Mouse (Mus musculus) B cell, adult (primary cell): ENCODE data around the gene Pigx. TPM values are rescaled to one million over a fixed set of nuclear protein-coding genes. Genes with fewer than 3 reads are reported as not detected.

Source experiments
- total RNA-seq: library from RNA; stranded (reverse); gene quantifications from 4 replicates; pipeline ENCODE4 v1.2.4, GENCODE M21; 2023; ENCODE audit not compliant: inconsistent age

The Pigx gene
- 22.4 to 32.2 TPM (median 28.8 TPM) in 4 replicates for total RNA-seq

DNA sequence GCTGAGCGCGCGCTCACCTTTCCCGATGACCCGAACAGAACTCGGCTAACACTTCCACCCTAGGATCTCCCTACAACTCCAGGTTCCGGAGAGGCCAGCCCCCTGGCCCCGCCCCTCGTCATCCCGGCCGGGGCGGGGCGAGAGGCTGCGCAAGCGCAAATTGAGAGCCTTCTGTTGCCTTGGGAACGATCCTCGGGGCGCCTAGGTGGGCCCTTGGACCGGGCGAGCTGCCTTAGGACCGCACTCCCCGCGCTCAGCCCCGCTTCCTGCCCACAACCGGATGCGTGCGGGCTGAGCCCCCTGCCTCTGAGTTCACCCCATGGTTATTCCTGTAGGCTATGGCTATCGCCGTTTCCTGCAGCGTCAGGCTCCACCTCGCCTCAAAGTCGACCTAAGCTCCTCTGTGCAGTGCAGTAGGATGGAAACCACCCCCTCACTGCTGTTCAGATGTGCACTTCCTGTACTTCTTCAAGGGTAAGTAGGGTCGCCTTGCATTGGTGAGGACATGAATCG lies at the start of gene Pigx, which contains the start of gene Cep19:
TSS of gene Pigx (minus strand) at position 103 of the 513 bp plus-strand sequence.
TSS of gene Cep19 (plus strand) at position 163 of the 513 bp plus-strand sequence.

DNA sequence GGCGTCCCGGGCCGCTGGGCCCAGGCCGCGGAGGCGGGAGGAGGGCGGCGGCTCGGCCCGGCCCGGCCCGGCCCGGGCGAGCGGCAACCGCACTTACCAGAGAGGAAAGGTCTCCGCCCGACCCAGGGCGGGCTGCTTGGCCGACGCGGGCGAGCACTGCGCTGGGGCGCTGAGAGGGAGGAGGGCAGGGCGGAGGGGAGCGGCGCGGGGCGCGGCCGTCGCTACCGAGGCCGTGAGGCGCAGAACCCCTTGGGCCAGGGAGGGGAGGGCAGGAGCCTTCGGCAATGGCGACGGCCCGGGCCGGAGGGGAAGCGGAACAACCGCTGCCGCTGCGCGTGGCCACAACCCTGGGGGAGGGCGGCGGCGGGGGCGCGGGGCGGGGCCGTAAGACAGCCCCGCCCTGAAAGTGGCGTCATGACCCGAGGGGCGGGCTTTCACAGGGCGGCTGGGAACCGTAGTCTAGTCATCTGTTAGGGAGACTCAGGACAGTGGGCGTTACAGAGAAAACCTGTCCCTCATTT lies 20.5 kb downstream of the Pigx start, which contains the start of gene Pak2:
TSS of gene Pak2 (minus strand) at position 352 of the 521 bp plus-strand sequence.

Other genes with a start within 250 kb of the Pigx start
- gene Meltf, start 220.9 kb downstream of the Pigx start, total RNA-seq: 0.12 to 0.15 TPM in 2 of 4 replicates, not detected in the others
- gene Pigz, start 165.9 kb downstream of the Pigx start, total RNA-seq: not detected in 4 replicates
- gene 0610012G03Rik, start 151.2 kb downstream of the Pigx start, total RNA-seq: 15.9 to 18.1 TPM (median 17.3 TPM) in 4 replicates
- gene Ncbp2, start 151.2 kb downstream of the Pigx start, total RNA-seq: 19.9 to 26.7 TPM (median 23.3 TPM) in 4 replicates
- gene Senp5, start 96.5 kb downstream of the Pigx start, total RNA-seq: 28.7 to 33.9 TPM (median 29.8 TPM) in 4 replicates
- 75.2 to 82.6 TPM (median 81.7 TPM) in 4 replicates for gene Pak2, start 20.4 kb downstream of the Pigx start, total RNA-seq
- 3.6 to 6.2 TPM (median 4.4 TPM) in 4 replicates for gene Cep19, start 60 bp upstream of the Pigx start, total RNA-seq
- gene Nrros, start 65.9 kb upstream of the Pigx start, total RNA-seq: 275 to 293 TPM (median 287 TPM) in 4 replicates
- not detected in 4 replicates for gene Bex6, start 80.1 kb upstream of the Pigx start, total RNA-seq
- 8.8 to 10.3 TPM (median 9.9 TPM) in 4 replicates for gene Fbxo45, start 147.4 kb upstream of the Pigx start, total RNA-seq
- 8.6 to 14.0 TPM (median 12.9 TPM) in 4 replicates for gene Wdr53, start 147.5 kb upstream of the Pigx start, total RNA-seq
- gene Smco1, start 171.7 kb upstream of the Pigx start, total RNA-seq: 0.48 to 0.99 TPM (median 0.68 TPM) in 4 replicates
- gene Rnf168, start 177.7 kb upstream of the Pigx start, total RNA-seq: 12.8 to 17.4 TPM (median 14.9 TPM) in 4 replicates
- gene Ubxn7, start 232.5 kb upstream of the Pigx start, total RNA-seq: 60.9 to 71.7 TPM (median 68.2 TPM) in 4 replicates